Mouse (Mus musculus) erythroid progenitor cell, adult 5-6 weeks (primary cell): Measurements from ENCODE around the gene Senp7. TPM values are rescaled to one million over a fixed set of nuclear protein-coding genes. Genes with fewer than 3 reads are reported as not detected.
A peak's percentile ranks its signal among the peaks of the same experiment; 100 is the strongest.
"Not testable (repeated sequence)": the region's sequence is repeated elsewhere in the genome, so short reads cannot be mapped to it uniquely, and the experiment has no call there.

Experiments used
- ATAC-seq: replicated peaks from 2 replicates; pipeline ENCODE4 v1.8.0; 2016; ENCODE audit warnings: moderate number of reproducible peaks, mild to moderate bottlenecking, moderate TSS enrichment, inconsistent platforms; ENCODE audit not compliant: poor library complexity, low FRiP score, severe bottlenecking
- total RNA-seq, 2 experiments: library from RNA; stranded (forward) in 1 of 2; stranded (reverse) in 1 of 2; fragments of 150-400 nt in 1 of 2; fragments of 186-747, 209-891 nt in 1 of 2; gene quantifications; 2 replicates each; pipeline versions ENCODE4 v1.2.3 to v1.2.4; 2015 to 2017; ENCODE audit warnings: low replicate concordance in 2 of 2

Senp7 gene
- total RNA-seq, 2 experiments from 2014 or later: 106 to 108 TPM

DNA sequence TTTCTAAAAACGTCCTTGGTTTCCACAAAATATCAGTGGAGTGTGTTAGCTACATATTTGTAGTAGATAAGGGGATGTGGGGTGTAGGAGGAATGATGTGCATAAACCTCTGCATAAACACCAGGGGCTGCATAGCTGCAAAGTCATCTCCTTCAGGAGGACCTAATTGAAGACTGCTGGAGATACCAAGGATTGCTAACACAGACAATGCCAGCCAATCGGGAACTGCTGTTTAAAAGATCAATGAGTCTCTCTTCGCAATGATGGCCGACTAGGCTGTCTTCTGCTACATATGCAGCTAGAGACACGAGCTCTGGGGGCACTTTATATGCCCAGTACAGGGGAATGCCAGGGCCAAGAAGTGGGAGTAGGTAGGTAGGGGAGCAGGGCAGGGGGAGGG, 74.4 kb downstream of the Senp7 start:
- no peak for ATAC-seq

DNA sequence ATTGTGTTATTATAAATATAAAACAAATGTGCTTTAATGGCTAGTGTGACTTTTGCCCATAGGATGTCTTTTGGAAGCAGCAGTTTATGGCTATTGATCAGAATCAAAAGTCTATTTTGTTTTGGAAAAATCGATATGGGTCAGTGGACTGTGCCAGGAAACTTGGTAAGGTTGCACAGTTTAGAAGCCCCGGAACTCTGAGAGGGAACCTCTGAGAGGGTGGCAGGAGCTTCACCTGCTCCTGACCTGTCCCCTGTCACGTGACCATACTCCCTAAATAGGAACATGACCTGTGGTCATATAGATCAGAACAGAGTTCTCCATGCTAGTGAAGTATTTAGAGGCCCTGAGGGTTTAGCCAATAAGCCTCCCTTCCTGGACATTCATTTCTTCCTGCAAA, 75.9 kb downstream of the Senp7 start:
- no peak for ATAC-seq

DNA sequence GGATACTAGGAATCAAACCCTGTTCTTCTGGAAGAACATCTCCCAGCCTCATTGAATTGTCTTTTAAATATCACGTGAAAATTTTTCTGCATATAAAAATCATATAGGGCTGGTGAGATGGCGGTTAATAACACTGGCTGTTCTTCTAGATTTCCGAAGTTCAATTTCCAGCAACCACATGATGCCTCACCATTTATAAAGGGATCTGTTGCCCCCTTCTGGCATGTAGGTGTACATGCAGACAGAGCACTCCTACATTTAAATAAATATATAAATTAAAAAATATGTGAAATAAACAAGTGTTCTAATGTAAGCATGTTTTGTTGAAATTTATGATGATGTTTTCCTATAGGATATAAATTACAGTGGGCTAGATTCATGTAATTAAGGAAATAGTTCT, 83.5 kb downstream of the Senp7 start:
- ATAC-seq: peak; percentile 75

DNA sequence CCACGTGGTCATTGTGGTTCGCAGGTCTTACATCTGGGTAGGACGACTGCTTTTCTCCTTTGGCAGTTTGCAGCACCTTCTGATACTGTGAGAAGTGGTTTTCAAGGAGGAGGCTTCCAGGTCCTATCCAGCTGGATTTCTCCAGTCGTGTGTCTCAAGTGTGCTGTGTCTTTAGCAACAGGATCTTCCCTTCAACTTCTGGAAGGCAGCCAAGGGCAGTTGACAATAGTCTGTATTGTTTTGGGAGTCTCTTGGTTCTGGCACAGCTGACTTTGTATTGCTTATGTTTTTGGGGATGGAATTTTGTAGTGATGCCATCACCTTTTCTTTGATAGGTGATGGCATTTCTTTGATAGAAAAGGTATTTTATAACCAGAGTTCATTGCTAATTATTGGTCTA, 86.0 kb downstream of the Senp7 start:
- ATAC-seq: no peak

DNA sequence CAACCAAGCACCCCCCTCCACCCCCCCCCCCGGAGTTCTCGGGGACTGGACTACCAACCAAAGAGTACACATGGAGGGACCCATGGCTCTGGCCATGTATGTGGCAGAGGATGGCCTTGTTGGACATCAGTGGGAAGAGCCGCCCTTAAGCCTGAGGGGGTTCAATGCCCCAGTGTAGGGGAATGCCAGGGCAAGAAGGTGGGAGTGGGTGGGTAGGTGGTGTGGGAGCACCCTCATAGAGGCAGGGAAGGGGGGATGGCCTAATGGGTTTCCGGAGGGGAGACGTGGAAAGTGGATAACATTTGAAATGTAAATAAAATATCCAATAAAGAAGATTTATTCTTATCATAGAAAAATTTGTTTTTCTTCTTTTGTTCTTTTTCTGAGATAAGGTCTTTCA, 89.5 kb downstream of the Senp7 start:
- ATAC-seq: not testable (repeated sequence)

DNA sequence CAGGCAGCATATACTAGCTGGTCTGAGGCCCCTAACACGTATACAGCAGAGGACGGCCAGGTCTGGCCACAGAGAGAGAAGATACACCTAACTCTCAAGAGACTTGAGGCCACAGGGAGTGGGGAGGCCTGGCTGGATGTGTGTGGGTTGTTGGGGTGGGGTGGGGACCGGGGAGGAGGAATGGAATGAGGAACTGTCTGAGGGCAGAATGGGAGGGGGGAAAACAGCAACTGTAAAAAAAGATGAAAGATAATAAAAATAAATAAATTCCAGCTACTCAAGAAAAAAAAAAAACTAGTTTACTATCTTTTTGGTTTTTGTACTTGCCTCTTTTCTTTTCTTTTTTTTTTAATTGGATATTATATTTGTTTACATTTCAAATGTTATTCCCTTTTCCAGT, 91.8 kb downstream of the Senp7 start:
- ATAC-seq: no peak

GRCm38 (mm10) chr16:56144876-56145555, 96.9 kb downstream of the Senp7 start:
- no peak for ATAC-seq

GRCm38 (mm10) chr16:56147679-56148078, 99.5 kb downstream of the Senp7 start:
- no peak for ATAC-seq

DNA sequence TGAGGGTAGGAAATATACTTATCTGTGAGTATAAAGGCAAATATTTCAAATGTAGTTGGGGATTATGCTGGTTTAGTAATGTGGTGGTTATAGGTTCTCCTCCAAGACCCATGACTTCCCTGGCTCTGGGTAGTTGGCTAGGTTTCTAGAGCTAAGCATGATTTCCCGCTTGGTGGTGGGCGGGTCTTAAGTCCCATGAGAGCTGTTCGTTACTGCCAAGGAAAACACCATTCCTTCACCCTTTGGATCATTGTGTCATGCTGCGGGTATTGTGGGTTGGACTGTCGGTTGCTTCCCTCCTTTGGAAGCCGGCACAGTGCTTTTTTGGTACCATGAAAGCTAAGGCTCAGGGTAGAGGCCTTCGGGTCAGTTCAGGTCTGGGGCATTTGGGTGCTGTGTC, 115.3 kb downstream of the Senp7 start:
- ATAC-seq: no peak

- ATAC-seq: no peak
Measured at GRCm38 (mm10) chr16:56170247-56170646, 122.1 kb downstream of the Senp7 start.

GRCm38 (mm10) chr16:56175867-56176581, 127.9 kb downstream of the Senp7 start:
- ATAC-seq: no peak

- ATAC-seq: no peak
Measured at GRCm38 (mm10) chr16:56186863-56187262, 138.7 kb downstream of the Senp7 start.

DNA sequence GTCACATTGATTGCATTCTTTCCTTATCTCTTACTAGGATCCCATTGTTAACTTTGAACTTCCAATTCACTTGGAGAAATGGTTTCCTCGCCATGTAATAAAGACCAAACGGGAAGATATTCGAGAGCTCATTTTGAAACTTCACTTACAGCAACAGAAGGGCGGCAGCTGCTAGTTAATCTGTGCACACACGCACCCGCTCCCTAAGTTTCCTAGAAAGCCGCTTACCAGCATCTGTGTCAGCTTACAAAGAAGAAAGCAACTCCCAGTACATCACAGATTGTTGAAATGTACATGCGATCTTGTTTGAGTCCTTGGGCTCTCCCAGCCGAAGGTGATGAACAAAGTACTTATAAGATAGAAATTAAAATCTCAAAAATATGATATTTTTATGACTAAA, 140.1 kb downstream of the Senp7 start:
- ATAC-seq: no peak

- no peak for ATAC-seq
Measured at GRCm38 (mm10) chr16:56204051-56204450, 155.9 kb downstream of the Senp7 start, which contains the start of gene Impg2. Gene Impg2, plus strand, starts transcription at chr16:56204313.

- no peak for ATAC-seq
Measured at GRCm38 (mm10) chr16:56212740-56213139, 164.6 kb downstream of the Senp7 start.

DNA sequence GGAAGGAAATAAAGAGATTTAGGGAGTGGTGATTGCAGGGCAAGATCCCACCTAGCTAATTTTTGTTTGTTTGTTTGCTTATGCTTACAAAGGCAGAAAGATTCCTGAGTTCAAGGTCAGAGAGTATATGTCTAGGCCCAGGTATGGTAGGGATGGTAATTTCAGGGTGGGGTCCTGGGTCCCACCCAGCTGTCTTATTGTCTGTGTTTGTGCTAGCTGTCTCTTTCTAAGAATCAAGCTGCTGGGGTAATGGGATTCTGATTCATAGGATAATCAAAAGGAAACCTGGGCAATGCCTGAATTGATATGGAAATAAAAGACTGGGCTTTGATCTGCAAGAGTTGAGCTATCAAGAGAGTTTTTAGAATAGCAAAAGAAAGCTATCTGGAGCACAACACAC, 179.5 kb downstream of the Senp7 start:
- ATAC-seq: no peak

GRCm38 (mm10) chr16:56229455-56229854, 181.3 kb downstream of the Senp7 start:
- ATAC-seq: no peak

- ATAC-seq: no peak
Measured at GRCm38 (mm10) chr16:56231300-56231699, 183.2 kb downstream of the Senp7 start.

DNA sequence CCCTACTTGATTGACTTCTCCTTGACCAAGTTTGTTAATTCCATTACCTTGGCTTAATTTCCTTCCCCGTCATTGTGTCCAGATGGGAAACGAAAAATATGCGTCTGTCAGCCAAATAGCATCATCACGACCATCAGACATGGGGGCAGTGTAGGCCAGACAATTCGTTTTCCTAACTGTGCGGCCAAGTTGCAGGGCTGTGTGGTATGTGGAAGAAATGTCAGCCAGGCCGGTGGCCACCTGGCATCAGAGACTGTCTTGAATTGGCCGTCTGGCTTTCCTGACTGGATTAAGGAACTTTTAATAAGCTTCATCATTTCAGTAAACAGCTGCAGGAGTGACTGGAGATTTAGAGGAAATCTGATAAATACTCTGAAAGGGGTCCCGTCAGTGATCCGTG, 184.6 kb downstream of the Senp7 start:
- no peak for ATAC-seq
